In the genomic region with DNA sequence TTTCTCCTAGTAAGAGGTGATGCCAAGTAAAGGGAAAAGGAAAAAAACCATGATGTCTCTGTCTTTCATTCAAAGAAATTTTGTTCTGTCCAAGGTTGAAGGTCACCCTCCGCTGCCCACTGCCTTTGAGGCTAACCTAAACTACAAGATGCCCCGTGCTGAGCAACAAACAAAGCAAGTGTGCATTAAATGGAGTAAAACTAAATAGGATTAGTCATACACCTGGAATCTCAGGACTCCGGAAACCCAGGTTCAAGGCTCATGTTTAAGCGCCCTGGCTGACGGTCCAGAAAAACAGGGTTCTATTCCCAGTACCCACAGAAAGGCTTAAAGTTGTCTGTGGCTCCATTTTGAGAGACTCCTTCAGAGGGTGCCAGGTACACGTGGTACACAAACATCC, we compare ENCODE assay signal across 17 mouse cellular contexts. TPM values are rescaled to one million over a fixed set of nuclear protein-coding genes. Genes with fewer than 3 reads are reported as not detected.
A peak's percentile ranks its signal among the peaks of the same experiment; 100 is the strongest.
DNase-seq lines count a peak whose midpoint lies in the region; ATAC-seq and TF ChIP-seq lines count a peak whose summit lies in the region.
"Had no signal": no experiment of that assay in that cellular context is flagged by ENCODE, and none has a peak within 500 bp of the region (broad histone marks: within the 10 kb centered on the region; RNA-seq: fewer than 3 reads in every experiment).

No protein-coding gene starts in this region.

- no peak for ATAC-seq in forebrain, embryonic 11.5 days (replicated peaks; ENCODE audit: low FRiP score)
- ATAC-seq in forebrain, postnatal 0 days = no peak
- ATAC-seq in lung, embryonic 15.5 days (ENCODE audit: borderline replicate concordance, extremely low read depth, low FRiP score, low TSS enrichment) = no peak
- ATAC-seq in hindbrain, embryonic 11.5 days (ENCODE audit: low FRiP score) = no peak
- ATAC-seq in midbrain, embryonic 16.5 days = no peak

- no peaks in the 10 kb centered on the region for H3K36me3 ChIP-seq in forebrain, embryonic 11.5 days (ENCODE audit: control insufficient read depth, insufficient read depth, low read length)
- no peaks in the 10 kb centered on the region for H3K36me3 ChIP-seq in forebrain, postnatal 0 days (ENCODE audit: insufficient read depth)
- H3K36me3 ChIP-seq in lung, embryonic 15.5 days = no peaks in the 10 kb centered on the region
- no peaks in the 10 kb centered on the region for H3K36me3 ChIP-seq in hindbrain, embryonic 11.5 days (ENCODE audit: control insufficient read depth, insufficient read depth, low read length)
- H3K36me3 ChIP-seq in midbrain, embryonic 16.5 days (ENCODE audit: control insufficient read depth, insufficient read depth, low read length) = no peaks in the 10 kb centered on the region
- H3K36me3 ChIP-seq: limb, embryonic 15.5 days; neural tube, embryonic 12.5 days; stomach, embryonic 15.5 days had no signal

- WGBS in forebrain, embryonic 11.5 days = 18% methylated on average over 6 of the region's 6 CpGs
- WGBS in forebrain, postnatal 0 days = 33% methylated on average over 6 of the region's 6 CpGs
- WGBS in lung, embryonic 15.5 days = 33% methylated on average over 6 of the region's 6 CpGs
- 36% methylated on average over 6 of the region's 6 CpGs for WGBS in hindbrain, embryonic 11.5 days
- 17% methylated on average over 6 of the region's 6 CpGs for WGBS in midbrain, embryonic 16.5 days

- peaks cover 12% of the 10 kb centered on the region for H3K4me1 ChIP-seq in forebrain, embryonic 11.5 days (replicated peaks; ENCODE audit: control insufficient read depth, insufficient read depth, low read length)
- H3K4me1 ChIP-seq in forebrain, postnatal 0 days (ENCODE audit: insufficient read depth) = 0 out of 2 replicates have a peak, but pooled peaks cover 8% of the 10 kb centered on the region
- H3K4me1 ChIP-seq in lung, embryonic 15.5 days = peaks cover 34% of the 10 kb centered on the region
- peaks cover 7% of the 10 kb centered on the region; the same call in 1 of the 2 replicates for H3K4me1 ChIP-seq in hindbrain, embryonic 11.5 days (replicated peaks; ENCODE audit: control insufficient read depth, insufficient read depth, low read length)
- peaks cover 22% of the 10 kb centered on the region for H3K4me1 ChIP-seq in midbrain, embryonic 16.5 days (ENCODE audit: control insufficient read depth, insufficient read depth, low read length)

- peak overlapping the region; percentile 66; the same call in 1 of the 2 replicates for H3K9ac ChIP-seq in forebrain, embryonic 11.5 days (ENCODE audit: low read length)
- H3K9ac ChIP-seq in forebrain, postnatal 0 days = no peak overlapping the region
- no peak overlapping the region for H3K9ac ChIP-seq in lung, embryonic 15.5 days
- no peak overlapping the region for H3K9ac ChIP-seq in hindbrain, embryonic 11.5 days (ENCODE audit: low read depth, low read length)
- no peak overlapping the region for H3K9ac ChIP-seq in midbrain, embryonic 16.5 days (ENCODE audit: low read depth, low read length)
- H3K9ac ChIP-seq: stomach, embryonic 15.5 days had no signal

- no peaks in the 10 kb centered on the region for H3K27me3 ChIP-seq in forebrain, embryonic 11.5 days (ENCODE audit: control insufficient read depth, insufficient read depth, low read length)
- H3K27me3 ChIP-seq in forebrain, postnatal 0 days (ENCODE audit: insufficient read depth, low read length) = no peaks in the 10 kb centered on the region
- peaks cover 15% of the 10 kb centered on the region; the same call in 1 of the 2 replicates for H3K27me3 ChIP-seq in lung, embryonic 15.5 days
- H3K27me3 ChIP-seq in hindbrain, embryonic 11.5 days (ENCODE audit: control insufficient read depth, insufficient read depth, low read length) = no peaks in the 10 kb centered on the region
- no peaks in the 10 kb centered on the region for H3K27me3 ChIP-seq in midbrain, embryonic 16.5 days (ENCODE audit: control insufficient read depth, insufficient read depth, low read depth, low read length)
- H3K27me3 ChIP-seq: limb, embryonic 15.5 days; neural tube, embryonic 12.5 days; stomach, embryonic 15.5 days had no signal

- peak overlapping the region; percentile 63; the same call in 1 of the 2 replicates for H3K4me2 ChIP-seq in forebrain, embryonic 11.5 days (ENCODE audit: low read depth, low read length, severe bottlenecking)
- no peak overlapping the region for H3K4me2 ChIP-seq in forebrain, postnatal 0 days (ENCODE audit: low read depth)
- H3K4me2 ChIP-seq in lung, embryonic 15.5 days = peak overlapping the region; percentile 68; the same call in 1 of the 2 replicates
- no peak overlapping the region for H3K4me2 ChIP-seq in hindbrain, embryonic 11.5 days (replicated peaks; ENCODE audit: low read depth, low read length)
- peak overlapping the region; percentile 86; the same call in 1 of the 2 replicates for H3K4me2 ChIP-seq in midbrain, embryonic 16.5 days (ENCODE audit: low read length)

- TF ChIP-seq CTCF in forebrain, postnatal 0 days (IDR thresholded peaks at IDR 0.05; ENCODE audit: low read depth) = no peak

- no peak overlapping the region for H3K4me3 ChIP-seq in forebrain, embryonic 11.5 days (ENCODE audit: low read depth, low read length)
- H3K4me3 ChIP-seq in forebrain, postnatal 0 days (ENCODE audit: low read depth, low read length) = no peak overlapping the region
- no peak overlapping the region for H3K4me3 ChIP-seq in lung, embryonic 15.5 days
- no peak overlapping the region for H3K4me3 ChIP-seq in hindbrain, embryonic 11.5 days (ENCODE audit: low read depth, low read length)
- no peak overlapping the region for H3K4me3 ChIP-seq in midbrain, embryonic 16.5 days (ENCODE audit: low read depth, low read length)

- DNase-seq in forebrain, embryonic 11.5 days (ENCODE audit: low spot score) = no peak
- no peak for DNase-seq in forebrain, postnatal 0 days
- DNase-seq in lung, postnatal 14 days = no peak
- peak; percentile 13 for DNase-seq in hindbrain, embryonic 11.5 days (ENCODE audit: low spot score)
- DNase-seq in right cerebral cortex, postnatal 14 days = no peak
- no peak for DNase-seq in adrenal gland, adult 2 months
- DNase-seq: cerebellum, postnatal 36 days; heart, adult 2 months; lung, postnatal 4 days; right cerebral cortex, adult 18-20 months had no signal

- H3K9me3 ChIP-seq in forebrain, embryonic 11.5 days (ENCODE audit: control insufficient read depth, low read length) = no peaks in the 10 kb centered on the region
- H3K9me3 ChIP-seq in forebrain, postnatal 0 days (ENCODE audit: low read length) = no peaks in the 10 kb centered on the region
- no peaks in the 10 kb centered on the region for H3K9me3 ChIP-seq in lung, embryonic 15.5 days
- H3K9me3 ChIP-seq in hindbrain, embryonic 11.5 days (ENCODE audit: control insufficient read depth, low read length) = no peaks in the 10 kb centered on the region
- no peaks in the 10 kb centered on the region for H3K9me3 ChIP-seq in midbrain, embryonic 16.5 days (replicated peaks; ENCODE audit: control insufficient read depth, low read length, poor library complexity, severe bottlenecking)
- H3K9me3 ChIP-seq: limb, embryonic 15.5 days; neural tube, embryonic 12.5 days; stomach, embryonic 15.5 days had no signal

- no peak overlapping the region for H3K27ac ChIP-seq in forebrain, embryonic 11.5 days (ENCODE audit: low read depth, low read length)
- no peak overlapping the region for H3K27ac ChIP-seq in forebrain, postnatal 0 days (ENCODE audit: low read depth, low read length)
- H3K27ac ChIP-seq in lung, embryonic 15.5 days = no peak overlapping the region
- H3K27ac ChIP-seq in hindbrain, embryonic 11.5 days (ENCODE audit: low read depth, low read length) = no peak overlapping the region
- H3K27ac ChIP-seq in midbrain, embryonic 16.5 days (ENCODE audit: low read length) = no peak overlapping the region
- H3K27ac ChIP-seq: heart, adult 2 months; neural tube, embryonic 12.5 days; stomach, embryonic 15.5 days had no signal

RNA-seq across cellular contexts. Expression of gene Rimklb, which starts 6.1 kb away (rescaled TPM):
- polyA plus RNA-seq in forebrain, embryonic 11.5 days (2014; fragmentation: Nextera tagmentation; extraction: Ambion mirVana) = 62.9 and 64.9 TPM in 2 replicates
- 159 and 160 TPM in 2 replicates for total RNA-seq in forebrain, postnatal 0 days (2014; rRNA removed)
- 86.6 and 104 TPM in 2 replicates for polyA plus RNA-seq in forebrain, postnatal 0 days (2015; fragmentation: Nextera tagmentation; extraction: Ambion mirVana)
- 9.1 and 12.3 TPM in 2 replicates for polyA plus RNA-seq in lung, embryonic 15.5 days (2015; fragmentation: Nextera tagmentation; extraction: Ambion mirVana)
- 62.1 and 63.4 TPM in 2 replicates for polyA plus RNA-seq in hindbrain, embryonic 11.5 days (2014; fragmentation: Nextera tagmentation; extraction: Ambion mirVana)
- 112 and 128 TPM in 2 replicates for polyA plus RNA-seq in midbrain, embryonic 16.5 days (2015; fragmentation: Nextera tagmentation; extraction: Ambion mirVana)
- total RNA-seq in adrenal gland, adult 2 months (2021) = not detected
- polyA plus RNA-seq in adrenal gland, adult 2 months (2012; rRNA removed) = 0.09 TPM in 1 of 2 replicates, not detected in the other
- total RNA-seq: heart, adult 2 months had no signal

RNA-seq across cellular contexts. Expression of gene Mfap5, which starts 13.2 kb away (rescaled TPM):
- 0.77 and 1.3 TPM in 2 replicates for polyA plus RNA-seq in forebrain, embryonic 11.5 days (2014; fragmentation: Nextera tagmentation; extraction: Ambion mirVana)
- 3.5 and 3.6 TPM in 2 replicates for total RNA-seq in forebrain, postnatal 0 days (2014; rRNA removed)
- 3.8 and 5.5 TPM in 2 replicates for polyA plus RNA-seq in forebrain, postnatal 0 days (2015; fragmentation: Nextera tagmentation; extraction: Ambion mirVana)
- 17.5 and 19.2 TPM in 2 replicates for polyA plus RNA-seq in lung, embryonic 15.5 days (2015; fragmentation: Nextera tagmentation; extraction: Ambion mirVana)
- 1.2 and 1.6 TPM in 2 replicates for polyA plus RNA-seq in hindbrain, embryonic 11.5 days (2014; fragmentation: Nextera tagmentation; extraction: Ambion mirVana)
- 3.6 and 4.1 TPM in 2 replicates for polyA plus RNA-seq in midbrain, embryonic 16.5 days (2015; fragmentation: Nextera tagmentation; extraction: Ambion mirVana)
- 10 to 100 TPM; 15.5 to 22.6 TPM for total RNA-seq in adrenal gland, adult 2 months (2021)
- polyA plus RNA-seq in adrenal gland, adult 2 months (2012; rRNA removed) = 38.2 and 38.8 TPM in 2 replicates
- total RNA-seq: layer of hippocampus, adult 2 months; MEL had no signal

Comparison
In these comparisons a context has a peak if more than half of its experiments do, and no peak if none do; other contexts are left out.
1. H3K4me2 ChIP-seq: peak in forebrain, embryonic 11.5 days (single experiment), lung, embryonic 15.5 days (single experiment) and midbrain, embryonic 16.5 days (single experiment); none in forebrain, postnatal 0 days (single experiment) and hindbrain, embryonic 11.5 days (single experiment).